Mouse (Mus musculus) T-cell, adult 66 days (primary cell): Measurements from ENCODE around the gene Syce1l. TPM values are rescaled to one million over a fixed set of nuclear protein-coding genes. Genes with fewer than 3 reads are reported as not detected.

ENCODE experiments used
- total RNA-seq, 2 experiments: library from RNA; stranded (reverse); gene quantifications; 3 replicates in 1 of 2; 4 replicates in 1 of 2; pipeline ENCODE4 v1.2.4; 2023

The Syce1l gene
- total RNA-seq, result 1 to 10 TPM in 1 of 2 experiments, not detected in 1; 1.3 TPM

GRCm38 (mm10) chr8:113642926-113643325 is at the start of gene Syce1l:
Syce1l (plus strand) TSS chr8:113643213.

GRCm38 (mm10) chr8:113634670-113635591 is 8.1 kb upstream of the Syce1l start, which contains the start of gene Mon1b:
Mon1b (plus strand) TSS chr8:113635587.

Other genes with a start within 250 kb of the Syce1l start
- 10 to 100 TPM; 24.2 to 24.8 TPM for gene Mon1b, start 7.6 kb upstream of the Syce1l start, total RNA-seq
- gene Adamts18, start 205.5 kb downstream of the Syce1l start, total RNA-seq, result not detected